Mouse (Mus musculus) lung, adult 2 months (tissue): Measurements from ENCODE around the gene Tpra1.

ENCODE experiments used
- CTCF ChIP-seq: fragments of 200-500 bp; IDR thresholded peaks from 2 replicates; pipeline ENCODE4 v1.5.1; 2011; ENCODE audit warnings: mild to moderate bottlenecking, low read length, control low read depth; ENCODE audit not compliant: insufficient read depth
- POLR2A ChIP-seq: fragments of 200-500 bp; IDR thresholded peaks from 2 replicates; pipeline ENCODE4 v1.6.1; 2011; ENCODE audit warnings: low read depth, mild to moderate bottlenecking, control low read depth, low read length, borderline replicate concordance; ENCODE audit errors: extremely low read depth

DNA sequence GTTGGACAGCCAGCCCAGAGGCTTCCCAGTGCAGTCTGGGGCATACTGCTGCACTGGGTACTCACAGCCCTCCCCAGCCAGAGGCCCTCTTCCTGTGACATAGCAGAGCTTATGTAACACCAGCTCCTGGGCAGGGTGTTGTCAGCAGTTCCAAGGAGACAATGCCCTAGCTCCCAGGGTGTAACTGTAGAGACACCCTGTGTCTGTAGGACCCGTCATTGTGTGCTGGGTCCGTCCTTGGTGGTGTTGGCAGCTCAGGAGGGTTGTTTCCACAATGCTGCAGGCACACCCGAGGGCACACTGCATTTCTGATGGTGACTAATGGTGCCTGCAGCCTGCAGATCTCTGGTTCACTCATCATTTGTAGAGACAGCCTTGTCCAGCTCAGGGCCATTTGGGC is 24.8 kb downstream of the Tpra1 start:
- TF ChIP-seq CTCF, result no peak
- 0 out of 2 replicates have a peak, but pooled peaks have one; percentile 31 for TF ChIP-seq POLR2A
